Mouse (Mus musculus): ENCODE measurements at regions not wholly inside any gene's neighbourhood (a gene's known extent, or its start where the extent isn't known, plus 50 kb on each side); places are given as distances from the start of the nearest gene placed in this dataset.

- no peak for ATAC-seq (ENCODE audit: extremely low read depth, insufficient number of reproducible peaks, low FRiP score, low TSS enrichment)
- 71% methylated on average over 6 of the region's 6 CpGs for WGBS
- Histone ChIP-seq H3K4me1 (peaks cover 5% of the 10 kb centered on the region), H3K9ac (no peak overlapping the region), H3K9me3 (no peaks in the 10 kb centered on the region), H3K4me2 (no peak overlapping the region), H3K27me3 (replicated peaks) (no peaks in the 10 kb centered on the region), H3K27ac (replicated peaks) (no peak overlapping the region), H3K4me3 (no peak overlapping the region), H3K36me3 (no peaks in the 10 kb centered on the region)
Observed at GRCm38 (mm10) chr3:148237555-148237954, 752.8 kb downstream of the Adgrl2 start.

- no peak overlapping the region for H3K4me3 ChIP-seq
- 85% methylated on average over 2 of the region's 2 CpGs for WGBS
- H3K9ac ChIP-seq: no peak overlapping the region
- ATAC-seq (ENCODE audit: extremely low read depth, insufficient number of reproducible peaks, low FRiP score, low TSS enrichment): no peak
- no peak overlapping the region for H3K4me2 ChIP-seq
- no peaks in the 10 kb centered on the region for H3K27me3 ChIP-seq (replicated peaks)
- H3K9me3 ChIP-seq: no peaks in the 10 kb centered on the region
- H3K27ac ChIP-seq (replicated peaks): no peak overlapping the region
- H3K36me3 ChIP-seq: no peaks in the 10 kb centered on the region
- H3K4me1 ChIP-seq: peaks cover 6% of the 10 kb centered on the region
Observed at GRCm38 (mm10) chr3:148233616-148234015, 756.7 kb downstream of the Adgrl2 start.

- 62% methylated on average over 3 of the region's 3 CpGs for WGBS
- H3K4me2 ChIP-seq: no peak overlapping the region
- no peak for ATAC-seq (ENCODE audit: extremely low read depth, insufficient number of reproducible peaks, low FRiP score, low TSS enrichment)
- H3K36me3 ChIP-seq: no peaks in the 10 kb centered on the region
- H3K9ac ChIP-seq: no peak overlapping the region
- H3K4me3 ChIP-seq: no peak overlapping the region
- no peak overlapping the region for H3K27ac ChIP-seq (replicated peaks)
- H3K9me3 ChIP-seq: no peaks in the 10 kb centered on the region
- H3K4me1 ChIP-seq: peaks cover 13% of the 10 kb centered on the region
- H3K27me3 ChIP-seq (replicated peaks): no peaks in the 10 kb centered on the region
Observed at GRCm38 (mm10) chr3:148229192-148229591, 761.2 kb downstream of the Adgrl2 start.

GRCm38 (mm10) chr3:148228002-148228707 is 762.2 kb downstream of the Adgrl2 start:
- no peaks in the 10 kb centered on the region for H3K36me3 ChIP-seq
- peaks cover 13% of the 10 kb centered on the region for H3K4me1 ChIP-seq
- no peak overlapping the region for H3K4me2 ChIP-seq
- no peaks in the 10 kb centered on the region for H3K9me3 ChIP-seq
- H3K4me3 ChIP-seq: no peak overlapping the region
- H3K27ac ChIP-seq (replicated peaks): no peak overlapping the region
- H3K27me3 ChIP-seq (replicated peaks): no peaks in the 10 kb centered on the region
- WGBS: 55% methylated on average over 9 of the region's 9 CpGs
- ATAC-seq (ENCODE audit: extremely low read depth, insufficient number of reproducible peaks, low FRiP score, low TSS enrichment): no peak
- no peak overlapping the region for H3K9ac ChIP-seq

- H3K27me3 ChIP-seq (replicated peaks): no peaks in the 10 kb centered on the region
- no peak for ATAC-seq (ENCODE audit: extremely low read depth, insufficient number of reproducible peaks, low FRiP score, low TSS enrichment)
- no peak overlapping the region for H3K27ac ChIP-seq (replicated peaks)
- no peak overlapping the region for H3K4me2 ChIP-seq
- H3K36me3 ChIP-seq: no peaks in the 10 kb centered on the region
- no peaks in the 10 kb centered on the region for H3K4me1 ChIP-seq
- no peak overlapping the region for H3K4me3 ChIP-seq
- H3K9me3 ChIP-seq: no peaks in the 10 kb centered on the region
- no peak overlapping the region for H3K9ac ChIP-seq
- 86% methylated on average over 5 of the region's 5 CpGs for WGBS
Observed at GRCm38 (mm10) chr3:148220826-148221225, 769.5 kb downstream of the Adgrl2 start.

- Histone ChIP-seq H3K36me3 (no peaks in the 10 kb centered on the region), H3K27me3 (replicated peaks) (no peaks in the 10 kb centered on the region), H3K9ac (no peak overlapping the region), H3K4me2 (no peak overlapping the region), H3K4me1 (no peaks in the 10 kb centered on the region), H3K27ac (replicated peaks) (no peak overlapping the region), H3K9me3 (no peaks in the 10 kb centered on the region), H3K4me3 (no peak overlapping the region)
- ATAC-seq (ENCODE audit: extremely low read depth, insufficient number of reproducible peaks, low FRiP score, low TSS enrichment): no peak
- WGBS: 66% methylated on average over 10 of the region's 10 CpGs
Observed at GRCm38 (mm10) chr3:148220024-148220590, 770.2 kb downstream of the Adgrl2 start.

GRCm38 (mm10) chr3:148202148-148202547 is 788.2 kb downstream of the Adgrl2 start:
- H3K9ac ChIP-seq: no peak overlapping the region
- H3K9me3 ChIP-seq: no peaks in the 10 kb centered on the region
- WGBS: 35% methylated on average over 3 of the region's 3 CpGs
- ATAC-seq (ENCODE audit: extremely low read depth, insufficient number of reproducible peaks, low FRiP score, low TSS enrichment): no peak
- no peak overlapping the region for H3K27ac ChIP-seq (replicated peaks)
- H3K27me3 ChIP-seq (replicated peaks): no peaks in the 10 kb centered on the region
- H3K4me3 ChIP-seq: no peak overlapping the region
- no peaks in the 10 kb centered on the region for H3K36me3 ChIP-seq
- H3K4me2 ChIP-seq: no peak overlapping the region
- H3K4me1 ChIP-seq: peaks cover 3% of the 10 kb centered on the region; the same call in 1 of the 2 replicates

- Histone ChIP-seq H3K27me3 (replicated peaks) (no peaks in the 10 kb centered on the region), H3K4me1 (no peaks in the 10 kb centered on the region), H3K36me3 (no peaks in the 10 kb centered on the region), H3K9me3 (no peaks in the 10 kb centered on the region), H3K4me3 (no peak overlapping the region), H3K4me2 (no peak overlapping the region), H3K27ac (replicated peaks) (no peak overlapping the region), H3K9ac (no peak overlapping the region)
- 73% methylated on average over 2 of the region's 2 CpGs for WGBS
- ATAC-seq (ENCODE audit: extremely low read depth, insufficient number of reproducible peaks, low FRiP score, low TSS enrichment): no peak
Observed at GRCm38 (mm10) chr3:148186704-148187103, 803.7 kb downstream of the Adgrl2 start.

- no peaks in the 10 kb centered on the region for H3K36me3 ChIP-seq
- H3K4me2 ChIP-seq: no peak overlapping the region
- no peak overlapping the region for H3K27ac ChIP-seq (replicated peaks)
- no peak overlapping the region for H3K4me3 ChIP-seq
- ATAC-seq (ENCODE audit: extremely low read depth, insufficient number of reproducible peaks, low FRiP score, low TSS enrichment): no peak
- no peaks in the 10 kb centered on the region for H3K9me3 ChIP-seq
- H3K27me3 ChIP-seq (replicated peaks): no peaks in the 10 kb centered on the region
- H3K4me1 ChIP-seq: no peaks in the 10 kb centered on the region
- no peak overlapping the region for H3K9ac ChIP-seq
- 58% methylated on average over 1 of the region's 1 CpGs for WGBS
Observed at GRCm38 (mm10) chr3:148167556-148167955, 822.8 kb downstream of the Adgrl2 start.

GRCm38 (mm10) chr3:148159059-148159458 is 831.3 kb downstream of the Adgrl2 start:
- no peaks in the 10 kb centered on the region for H3K36me3 ChIP-seq
- ATAC-seq (ENCODE audit: extremely low read depth, insufficient number of reproducible peaks, low FRiP score, low TSS enrichment): no peak
- H3K4me1 ChIP-seq: no peaks in the 10 kb centered on the region
- H3K4me3 ChIP-seq: no peak overlapping the region
- no peak overlapping the region for H3K27ac ChIP-seq (replicated peaks)
- WGBS: 48% methylated on average over 3 of the region's 3 CpGs
- H3K4me2 ChIP-seq: no peak overlapping the region
- H3K9me3 ChIP-seq: no peaks in the 10 kb centered on the region
- H3K9ac ChIP-seq: no peak overlapping the region
- H3K27me3 ChIP-seq (replicated peaks): no peaks in the 10 kb centered on the region

- H3K4me3 ChIP-seq: no peak overlapping the region
- no peaks in the 10 kb centered on the region for H3K9me3 ChIP-seq
- no peak overlapping the region for H3K4me2 ChIP-seq
- H3K9ac ChIP-seq: no peak overlapping the region
- no peaks in the 10 kb centered on the region for H3K4me1 ChIP-seq
- 83% methylated on average over 2 of the region's 2 CpGs for WGBS
- no peak overlapping the region for H3K27ac ChIP-seq (replicated peaks)
- ATAC-seq (ENCODE audit: extremely low read depth, insufficient number of reproducible peaks, low FRiP score, low TSS enrichment): no peak
- H3K27me3 ChIP-seq (replicated peaks): no peaks in the 10 kb centered on the region
- no peaks in the 10 kb centered on the region for H3K36me3 ChIP-seq
Observed at GRCm38 (mm10) chr3:148158533-148158932, 831.8 kb downstream of the Adgrl2 start.

GRCm38 (mm10) chr3:148143776-148144175 is 846.6 kb downstream of the Adgrl2 start:
- H3K9me3 ChIP-seq: no peaks in the 10 kb centered on the region
- WGBS: 49% methylated on average over 2 of the region's 2 CpGs
- ATAC-seq (ENCODE audit: extremely low read depth, insufficient number of reproducible peaks, low FRiP score, low TSS enrichment): no peak

More at GRCm38 (mm10) chr3:148143776-148144175, 846.6 kb downstream of the Adgrl2 start:
- no peak overlapping the region for H3K4me3 ChIP-seq
- no peak overlapping the region for H3K27ac ChIP-seq (replicated peaks)
- H3K9ac ChIP-seq: no peak overlapping the region
- H3K4me2 ChIP-seq: no peak overlapping the region
- H3K27me3 ChIP-seq (replicated peaks): no peaks in the 10 kb centered on the region
- no peaks in the 10 kb centered on the region for H3K36me3 ChIP-seq
- H3K4me1 ChIP-seq: no peaks in the 10 kb centered on the region

Data from heart, embryonic 13.5 days (tissue).